Mouse (Mus musculus): Measurements from ENCODE around the gene Uckl1. TPM values are rescaled to one million over a fixed set of nuclear protein-coding genes. Genes with fewer than 3 reads are reported as not detected.

The Uckl1 gene
- total RNA-seq, 2 experiments from 2014 or later = 79.1 to 84.8 TPM

- DNase-seq (ENCODE audit: low spot score in 2 of 2) = no peak
Observed at GRCm38 (mm10) chr2:181590471-181590870, 5.8 kb upstream of the Uckl1 start.

DNA sequence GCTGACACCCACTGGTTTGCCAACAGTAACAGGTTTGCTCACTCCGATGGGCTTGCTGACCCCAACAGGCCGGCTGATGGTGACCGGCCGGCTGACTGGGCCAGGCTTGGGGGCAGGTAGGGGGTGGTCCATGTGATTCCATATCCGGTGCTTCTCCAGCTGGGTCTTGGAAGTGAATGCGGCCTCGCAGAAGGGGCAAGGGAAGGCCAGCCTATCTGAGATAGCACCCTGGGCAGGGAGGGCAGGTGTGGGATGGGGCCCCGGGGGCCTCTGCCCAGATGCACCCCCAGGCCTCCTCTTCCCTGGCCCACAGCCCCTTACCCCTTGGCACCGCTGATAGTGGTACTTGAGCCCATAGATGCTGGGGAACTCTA, 5.0 kb upstream of the Uckl1 start:
- no peak for DNase-seq (ENCODE audit: low spot score in 2 of 2)

DNA sequence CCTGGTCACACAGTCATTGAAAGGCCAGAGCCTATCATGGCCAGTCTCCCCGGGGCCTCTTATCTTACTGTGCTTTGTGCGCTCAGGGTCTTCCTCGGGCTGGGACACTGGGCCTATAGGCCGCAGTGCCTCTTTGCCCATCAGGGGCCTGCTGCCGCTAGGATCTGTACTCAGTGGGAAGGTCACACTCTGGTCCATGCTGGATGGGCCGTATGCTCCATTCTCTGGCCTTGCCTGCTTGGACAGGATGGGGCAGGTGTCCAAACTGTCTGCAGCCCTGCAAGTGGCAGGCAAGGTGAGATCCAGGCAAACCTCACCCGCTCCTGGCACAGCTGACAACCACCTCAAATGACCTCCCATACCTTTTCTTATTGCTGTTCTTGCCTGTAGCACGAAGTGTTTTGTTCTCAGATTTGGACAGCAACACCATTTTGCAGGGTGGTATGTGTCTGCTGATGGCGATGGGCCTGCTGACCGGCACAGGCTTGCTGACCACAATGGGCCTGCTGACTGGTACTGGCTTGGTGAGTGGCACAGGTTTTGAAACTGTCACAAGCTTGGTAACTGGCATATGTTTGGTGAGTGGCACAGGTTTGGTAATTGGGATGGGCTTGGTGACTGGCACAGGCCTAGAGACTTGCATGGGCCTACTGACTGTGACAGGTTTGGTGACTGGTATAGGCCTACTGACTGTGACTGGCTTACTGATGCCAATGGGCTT, 4.5 kb upstream of the Uckl1 start:
- no peak for DNase-seq (ENCODE audit: low spot score in 2 of 2)

DNA sequence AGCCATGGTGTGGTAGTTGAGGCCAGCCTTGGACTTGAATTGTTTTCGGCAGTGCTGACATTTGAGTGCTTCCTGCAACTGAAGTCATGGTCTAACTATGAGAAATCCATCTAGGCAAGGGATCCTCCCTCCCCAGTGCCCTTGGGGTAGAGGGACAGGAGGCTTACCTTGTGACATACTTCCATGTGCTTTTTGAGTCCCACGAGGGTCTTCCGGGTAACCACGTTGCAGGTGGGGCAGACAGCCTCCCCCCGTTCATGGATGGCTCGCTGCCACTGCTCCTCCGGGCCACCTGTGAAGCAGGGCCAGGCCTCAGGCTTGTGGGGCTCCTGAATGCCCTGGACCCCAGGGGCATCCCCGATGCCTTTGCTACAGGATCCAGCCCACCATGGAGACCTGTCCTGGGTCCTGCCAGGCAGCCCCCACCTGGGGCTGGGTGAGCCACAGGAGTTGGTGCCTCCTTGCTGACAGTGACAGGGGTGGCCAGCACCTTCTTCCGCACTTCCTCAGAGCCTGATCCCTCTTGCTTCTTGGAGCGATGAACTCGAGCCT, 3.6 kb upstream of the Uckl1 start:
- DNase-seq (ENCODE audit: low spot score in 2 of 2) = no peak

- no peak for DNase-seq (ENCODE audit: low spot score in 2 of 2)
Observed at GRCm38 (mm10) chr2:181587796-181588195, 3.1 kb upstream of the Uckl1 start.

DNA sequence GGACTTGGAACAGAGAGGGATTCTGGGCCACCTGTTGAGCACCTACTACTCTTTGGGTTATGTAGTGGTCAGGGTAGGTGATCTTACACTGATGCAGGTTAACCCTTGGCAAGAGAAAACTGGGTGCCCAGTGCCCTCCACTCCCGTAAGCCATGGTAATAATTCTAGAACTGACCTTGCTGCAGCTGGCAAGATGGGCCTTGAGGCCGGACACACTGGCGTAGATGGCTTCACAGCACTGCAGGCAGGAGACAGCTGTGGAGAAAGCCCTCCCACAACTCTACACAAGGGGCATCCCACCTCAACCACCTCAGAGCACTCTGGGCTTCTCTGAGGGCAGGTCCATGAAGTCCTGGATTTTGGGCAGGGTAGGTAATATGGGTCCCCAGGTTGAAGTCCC, 1.4 kb upstream of the Uckl1 start:
- no peak for DNase-seq (ENCODE audit: low spot score in 2 of 2)

DNA sequence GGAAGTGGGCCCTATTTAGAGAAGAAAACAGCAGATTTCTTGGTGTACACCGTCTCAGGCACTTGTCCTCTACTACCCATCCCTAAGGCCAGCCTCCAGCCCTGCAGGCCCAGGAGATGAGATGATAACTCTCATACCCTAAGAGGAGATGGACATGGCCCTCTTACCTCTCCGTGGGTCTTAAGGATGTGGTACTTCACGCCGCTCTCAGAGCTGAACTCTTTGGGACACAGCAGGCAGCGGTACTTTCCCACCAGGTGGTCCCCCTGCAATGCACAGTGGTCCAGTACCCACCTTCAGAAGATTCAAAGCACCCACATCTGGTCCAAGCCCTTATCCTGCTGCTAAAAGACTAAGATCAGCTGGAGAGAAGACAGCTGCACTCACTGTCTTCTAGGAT, 814 bp upstream of the Uckl1 start:
- no peak for DNase-seq (ENCODE audit: low spot score in 2 of 2)

GRCm38 (mm10) chr2:181583460-181584257, 1.0 kb downstream of the Uckl1 start:
- DNase-seq (ENCODE audit: low spot score in 2 of 2) = peak in 1 of 2 experiments; percentile 2

GRCm38 (mm10) chr2:181582939-181583338, 1.8 kb downstream of the Uckl1 start:
- peak; percentile 2 to 17 for DNase-seq (ENCODE audit: low spot score in 2 of 2)

DNA sequence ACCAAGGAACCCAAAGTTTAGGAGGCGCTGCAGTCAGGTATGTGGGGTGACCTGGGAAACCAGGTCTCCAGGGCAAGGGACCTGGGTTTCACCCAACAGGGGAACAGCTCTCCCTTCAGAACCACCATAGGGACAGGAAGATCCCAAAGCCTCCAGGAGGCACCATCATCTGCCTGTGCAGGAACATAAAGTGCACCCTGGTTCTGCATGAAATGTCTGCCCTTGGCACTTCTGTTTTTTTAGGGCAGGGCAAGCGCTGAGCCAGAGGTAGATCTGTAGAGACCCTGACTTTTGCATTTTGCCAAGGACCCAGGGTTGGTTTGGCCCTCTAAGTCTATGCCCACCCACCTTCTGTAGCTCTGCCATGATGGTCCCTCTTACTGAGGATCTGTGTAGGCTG, 2.3 kb downstream of the Uckl1 start:
- DNase-seq (ENCODE audit: low spot score in 2 of 2) = peak in 1 of 2 experiments; percentile 7

DNA sequence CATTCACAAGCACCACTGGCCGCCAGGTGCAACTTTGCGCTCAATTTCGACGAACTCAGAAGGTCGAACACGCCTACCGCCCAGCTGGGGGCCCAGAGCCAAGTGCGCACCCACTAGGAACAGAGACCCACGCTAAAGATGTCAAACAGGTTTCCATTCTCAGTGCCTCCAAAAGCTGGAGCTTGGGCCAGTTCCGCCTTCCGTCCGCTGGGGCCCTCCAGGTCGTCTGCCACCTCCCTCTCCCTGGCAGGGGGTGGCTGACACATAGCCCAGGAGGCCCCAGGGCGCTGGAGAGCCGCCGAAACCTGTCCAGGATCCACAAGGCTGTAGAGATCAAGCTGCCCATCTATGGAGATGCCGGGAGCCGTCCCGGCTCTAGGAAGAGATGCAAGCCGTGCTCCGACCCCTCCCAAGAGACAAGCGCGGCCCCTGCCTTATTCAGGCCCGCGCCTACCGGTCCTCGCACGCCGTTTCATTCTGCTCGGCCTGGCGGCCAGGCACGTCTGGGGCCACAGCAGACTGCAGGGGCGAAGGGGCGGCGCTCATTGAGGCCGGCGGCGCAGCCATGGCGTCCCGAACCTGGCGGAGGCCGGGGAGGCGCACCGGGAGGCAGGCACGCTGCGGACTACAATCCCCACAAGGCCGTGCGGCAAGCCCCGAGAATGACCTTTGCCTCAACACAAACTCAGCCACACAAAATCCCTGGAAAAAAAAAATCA, 3.1 kb downstream of the Uckl1 start:
- DNase-seq (ENCODE audit: low spot score in 2 of 2) = peak; percentile 85

DNA sequence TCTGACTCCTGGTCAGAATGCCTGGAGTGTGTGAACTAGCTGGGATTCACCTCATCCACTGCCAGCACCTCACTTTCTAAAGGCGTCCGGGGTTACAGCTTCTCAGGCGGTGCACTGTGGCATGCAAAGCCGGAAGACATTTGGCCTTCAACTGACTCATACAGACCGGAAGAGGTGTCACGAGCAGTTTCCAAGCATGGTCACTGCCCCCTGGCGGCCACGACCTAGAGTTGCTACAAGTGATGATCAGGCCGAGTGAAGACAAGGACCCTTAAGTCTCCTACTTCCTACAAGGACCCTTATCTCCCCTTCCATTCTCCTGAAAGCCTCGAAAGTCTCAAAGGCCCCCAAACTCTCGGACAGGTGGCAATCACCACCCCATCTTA, 3.7 kb downstream of the Uckl1 start:
- DNase-seq (ENCODE audit: low spot score in 2 of 2) = peak; percentile 77 to 85

DNA sequence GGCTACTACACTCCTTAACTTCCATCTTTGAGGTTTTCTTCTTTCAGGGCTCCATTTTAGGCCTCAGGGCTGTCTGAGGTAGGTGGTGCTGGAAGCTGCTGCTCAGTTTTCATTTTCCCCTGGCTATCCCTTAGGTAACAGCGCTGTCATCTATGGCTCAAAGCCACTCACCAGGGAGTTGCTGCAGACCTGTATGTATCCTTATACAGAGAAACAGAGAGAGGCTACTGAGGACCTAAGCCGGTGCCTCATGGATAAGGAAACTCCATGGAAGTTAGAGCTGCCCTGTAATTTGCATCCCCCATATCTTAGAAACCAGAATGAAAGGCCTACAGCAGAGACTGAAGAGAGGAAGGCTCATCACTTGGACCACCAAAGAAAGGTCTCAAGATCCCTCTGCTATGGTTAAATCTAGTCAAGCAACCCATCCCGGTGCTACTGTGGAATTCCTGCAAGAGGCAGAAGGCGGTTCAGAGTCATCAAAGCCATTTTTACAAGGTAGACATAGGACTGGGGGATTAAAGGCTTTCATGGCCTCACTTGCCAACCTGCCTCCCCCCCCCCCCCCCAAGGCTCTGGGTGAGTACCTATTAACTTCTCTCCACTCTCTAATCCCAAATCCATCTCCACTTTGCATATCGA, 4.4 kb downstream of the Uckl1 start:
- DNase-seq (ENCODE audit: low spot score in 2 of 2) = peak in 1 of 2 experiments; percentile 2

GRCm38 (mm10) chr2:181579681-181580080, 5.0 kb downstream of the Uckl1 start:
- DNase-seq (ENCODE audit: low spot score in 2 of 2) = peak in 1 of 2 experiments; percentile 1

DNA sequence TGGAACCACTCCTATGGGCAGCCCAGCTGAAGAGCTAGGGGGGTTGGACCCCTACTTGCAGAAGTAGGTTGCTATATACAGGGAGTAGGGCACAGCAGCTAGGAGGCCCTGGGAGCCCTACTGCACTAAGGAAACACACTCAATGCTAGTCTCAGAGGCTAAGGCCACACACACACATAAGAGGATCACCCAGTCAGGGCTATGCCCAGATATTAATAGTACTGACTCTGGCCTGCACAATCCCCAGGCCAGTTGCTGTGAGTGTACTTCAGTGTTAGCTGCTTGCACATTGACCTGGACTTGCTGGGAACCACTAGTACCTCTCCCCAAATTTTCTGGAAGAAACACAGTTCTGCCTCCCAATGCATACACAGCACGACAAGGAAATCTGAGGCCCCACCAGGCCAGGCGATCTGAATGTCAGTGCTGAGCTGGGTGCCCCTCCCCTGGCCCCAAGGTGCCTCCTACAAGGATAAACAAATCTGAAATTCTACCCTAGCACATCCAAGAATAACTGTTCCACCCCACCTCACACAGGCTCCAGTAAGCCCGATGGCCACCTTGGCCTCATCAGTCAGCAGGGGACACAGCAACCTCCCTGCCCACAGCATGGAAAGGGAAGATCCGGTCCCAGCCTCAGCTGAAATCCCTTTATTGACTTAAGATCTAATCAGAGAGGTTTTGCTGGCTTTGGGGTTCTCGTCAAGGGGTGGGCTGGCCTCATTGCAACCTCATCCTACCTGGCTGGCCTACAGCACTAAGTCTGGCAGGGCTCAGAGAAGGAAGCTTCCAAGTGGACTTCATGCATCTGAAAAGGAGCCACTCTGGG, 5.7 kb downstream of the Uckl1 start:
- peak in 1 of 2 experiments; percentile 1 for DNase-seq (ENCODE audit: low spot score in 2 of 2)

DNA sequence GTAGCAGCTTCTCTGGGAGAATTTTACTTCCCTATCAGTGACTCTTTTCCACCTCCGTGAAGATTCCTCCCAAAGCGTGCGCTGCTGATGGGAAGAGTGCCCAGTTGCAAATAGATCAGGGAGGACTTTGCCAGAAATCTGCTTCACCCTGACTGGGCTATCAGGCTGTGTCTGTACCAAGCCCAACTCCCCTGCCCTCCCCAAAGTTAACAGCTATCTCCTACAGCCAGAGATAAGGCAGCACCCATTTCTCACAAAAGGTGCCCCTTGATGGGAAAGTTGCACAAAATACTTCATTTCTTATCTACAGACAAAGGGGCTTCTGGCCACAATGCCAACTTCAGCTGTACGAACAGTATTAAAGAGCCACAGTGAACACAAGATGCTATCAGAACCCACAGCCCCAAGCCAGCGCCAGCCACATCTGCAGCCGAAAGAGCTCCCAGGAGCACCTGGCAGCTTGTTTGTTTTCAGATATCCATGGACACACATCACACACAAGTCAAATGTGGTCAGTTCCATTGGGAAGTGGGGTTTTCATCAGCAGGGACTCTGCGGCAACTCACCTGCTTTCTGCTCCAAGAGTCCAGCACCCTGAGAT, 6.6 kb downstream of the Uckl1 start:
- DNase-seq (ENCODE audit: low spot score in 2 of 2) = peak in 1 of 2 experiments; percentile 15

- DNase-seq (ENCODE audit: low spot score in 2 of 2) = peak in 1 of 2 experiments; percentile 10
Observed at GRCm38 (mm10) chr2:181577126-181577525, 7.6 kb downstream of the Uckl1 start.

- DNase-seq (ENCODE audit: low spot score in 2 of 2) = peak in 1 of 2 experiments; percentile 11
Observed at GRCm38 (mm10) chr2:181576613-181577012, 8.1 kb downstream of the Uckl1 start.

DNA sequence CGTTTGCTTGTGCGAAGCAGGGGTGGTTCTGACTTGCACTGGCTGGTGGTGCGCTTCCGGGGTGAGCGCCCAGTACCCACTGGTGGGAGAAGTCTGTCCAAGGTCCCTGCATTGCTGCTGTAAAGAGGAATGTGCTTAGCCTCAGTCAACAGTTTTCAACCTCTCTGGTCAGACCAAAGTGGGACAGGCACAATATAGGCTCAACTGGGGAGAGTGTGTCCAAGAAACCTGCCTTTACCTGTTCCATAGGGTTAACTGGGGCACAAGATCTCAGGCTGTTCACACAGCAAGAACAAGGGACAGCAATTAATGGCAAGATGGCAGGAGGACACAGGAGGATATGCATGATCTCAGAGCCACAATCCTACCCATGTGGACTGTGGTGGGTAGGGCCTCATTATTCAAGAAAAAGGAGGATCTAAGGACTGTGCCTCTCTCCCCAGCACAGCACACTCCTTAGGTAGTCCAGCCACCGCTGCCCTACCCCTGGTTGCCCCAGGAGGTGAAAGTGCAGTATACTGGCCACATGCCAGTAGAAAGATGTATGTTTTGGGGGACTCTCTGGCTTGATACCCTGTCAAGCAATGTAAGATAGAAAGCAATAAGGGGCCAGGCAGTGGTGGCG, 9.7 kb downstream of the Uckl1 start:
- DNase-seq (ENCODE audit: low spot score in 2 of 2) = peak in 1 of 2 experiments; percentile 12
